Mouse (Mus musculus) ovary, postnatal 36 days (tissue): Measurements from ENCODE around the gene Slit3.

Experiments
- DNase-seq: peaks from one replicate; pipeline ENCODE4 v3.0.0; 2022; ENCODE audit warnings: low spot score, mixed read lengths

Slit3 gene

DNA sequence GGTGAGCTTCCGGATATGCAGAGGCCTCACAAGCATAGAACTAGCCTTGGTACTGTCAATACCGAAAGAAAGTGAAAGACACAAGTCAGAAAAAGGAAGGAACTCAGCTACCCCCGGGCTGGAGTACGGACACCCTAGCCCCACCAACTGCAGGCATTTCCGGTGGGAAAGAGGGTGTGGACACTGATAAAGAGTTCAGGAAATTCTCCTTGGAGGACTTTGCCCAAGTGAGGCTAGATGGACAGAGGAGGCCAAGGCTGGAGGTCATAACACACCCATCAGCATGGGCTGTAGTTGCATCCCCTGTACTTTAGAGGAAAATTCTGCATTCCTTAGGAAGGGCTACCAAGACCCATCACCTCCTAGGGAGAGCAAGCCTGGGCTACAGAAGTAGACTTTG is 511.2 kb downstream of the Slit3 start:
- no peak for DNase-seq

DNA sequence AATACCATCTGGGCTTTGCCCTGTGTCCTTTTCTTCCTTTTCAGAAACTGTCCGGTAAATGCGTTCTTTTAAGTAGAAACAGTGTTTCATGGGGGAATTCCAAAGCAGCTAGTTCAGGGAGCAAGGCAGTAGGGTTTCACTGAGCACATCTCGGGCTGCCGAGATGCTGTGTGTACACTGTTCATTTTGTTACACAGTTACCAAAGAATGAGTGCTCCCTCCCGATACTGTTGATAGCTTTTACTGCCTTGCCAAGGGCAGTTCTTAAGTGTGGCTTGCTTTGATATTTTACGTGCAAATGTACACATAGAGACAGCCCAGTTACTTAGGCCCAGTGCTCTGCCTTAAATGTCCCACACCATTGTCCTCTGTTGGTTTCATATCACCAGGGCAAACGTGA is 516.1 kb downstream of the Slit3 start:
- DNase-seq = no peak

DNA sequence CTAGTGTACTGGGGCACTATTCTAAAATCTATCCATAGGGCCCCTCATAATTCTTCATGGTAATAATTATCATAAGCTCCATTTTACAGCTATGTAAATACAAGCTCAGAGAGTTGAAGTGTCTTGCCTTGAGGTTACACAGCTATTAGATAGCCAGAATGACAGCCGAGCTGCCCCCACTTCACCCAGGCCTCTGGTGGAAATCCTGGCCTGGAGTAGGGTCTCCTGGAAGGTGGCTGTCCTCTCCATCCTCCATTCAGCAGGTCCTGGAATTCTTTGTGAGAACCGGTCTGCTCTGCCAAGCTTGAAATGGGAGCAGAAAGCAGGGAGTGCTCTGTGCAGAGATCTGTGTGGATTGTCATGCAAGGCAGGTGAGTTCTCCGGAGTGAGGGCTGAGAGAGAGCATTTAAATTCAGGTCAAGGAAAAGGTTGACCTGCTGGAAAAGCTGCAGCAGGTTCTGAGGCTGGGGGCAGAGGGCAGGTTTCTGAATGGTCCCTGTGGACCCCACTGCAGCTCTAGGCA is 517.9 kb downstream of the Slit3 start:
- no peak for DNase-seq

DNA sequence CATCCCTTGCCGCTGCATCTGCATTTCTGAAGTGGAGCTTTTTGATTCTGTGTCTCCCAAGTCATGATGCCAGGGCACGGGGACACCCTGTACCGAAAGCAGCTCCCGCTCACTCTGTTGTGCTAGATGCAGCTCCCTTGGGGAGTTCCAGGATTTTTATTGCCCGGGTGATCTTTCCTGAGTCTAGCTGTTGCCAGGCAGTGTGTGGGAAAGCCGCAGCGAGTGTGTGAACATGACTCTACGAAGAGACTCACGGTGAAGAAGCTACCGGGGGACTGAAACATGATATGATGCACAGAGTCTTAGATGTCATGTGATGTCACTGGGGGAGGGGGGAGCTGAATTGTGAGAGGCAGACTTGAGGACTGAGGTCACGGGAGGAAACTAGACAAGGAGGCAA is 518.4 kb downstream of the Slit3 start:
- no peak for DNase-seq

DNA sequence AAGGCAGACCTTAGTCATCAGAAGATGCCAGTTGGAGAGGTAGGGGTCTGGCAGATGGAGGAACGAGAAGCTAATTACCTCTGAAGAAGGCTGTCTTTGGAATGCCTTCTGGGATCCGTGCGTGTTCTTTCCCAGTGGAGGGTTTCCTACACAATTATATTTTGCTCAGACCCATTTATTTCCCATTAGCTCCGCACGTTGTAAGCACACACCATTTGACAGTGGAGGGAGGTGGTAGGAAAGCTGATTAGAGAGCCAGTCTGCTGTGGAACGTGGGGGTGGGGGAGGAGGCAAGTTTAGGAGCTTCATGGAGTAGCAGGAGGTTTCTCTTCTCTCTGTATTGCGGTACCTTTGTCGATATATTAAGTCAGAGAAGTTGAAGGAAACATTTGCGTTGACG is 530.3 kb downstream of the Slit3 start:
- DNase-seq = no peak

DNA sequence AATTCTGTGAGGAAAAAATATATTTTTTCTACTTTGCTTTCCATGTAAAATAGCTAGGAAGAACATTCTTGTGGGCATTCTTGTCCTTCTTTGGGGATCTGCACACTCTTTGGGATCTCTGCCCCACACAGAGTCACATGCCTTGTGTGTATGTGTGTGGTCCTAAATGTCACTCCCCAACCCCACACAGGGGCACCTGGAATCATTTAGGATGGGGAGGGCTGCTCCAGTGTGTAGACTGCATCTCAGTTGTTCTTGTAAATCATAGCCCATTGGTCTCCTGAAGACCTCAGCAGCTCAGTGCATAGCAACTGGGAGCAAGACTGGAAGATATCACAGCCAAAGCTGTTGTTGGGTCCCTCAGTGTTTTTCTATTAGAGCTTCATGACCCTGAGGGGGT is 534.8 kb downstream of the Slit3 start:
- no peak for DNase-seq

DNA sequence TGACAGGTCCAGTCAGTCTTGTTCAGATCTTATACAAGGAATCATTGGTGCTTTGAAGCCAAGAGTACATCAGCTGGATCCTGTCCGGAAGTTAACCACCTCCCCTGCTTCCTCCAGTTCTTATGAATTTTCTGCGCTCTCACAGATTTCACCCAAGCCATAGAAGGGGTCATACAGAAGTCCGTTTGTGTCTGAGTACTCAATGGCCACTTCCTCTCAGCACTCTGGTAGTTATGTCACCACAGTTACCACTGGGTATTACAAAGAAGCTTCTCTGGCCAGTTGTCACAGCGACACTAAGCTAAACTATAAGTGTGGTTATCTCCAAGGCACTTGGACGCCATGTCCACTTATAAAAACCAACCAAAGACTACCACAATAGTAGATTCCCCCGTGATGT is 536.6 kb downstream of the Slit3 start:
- DNase-seq = no peak

DNA sequence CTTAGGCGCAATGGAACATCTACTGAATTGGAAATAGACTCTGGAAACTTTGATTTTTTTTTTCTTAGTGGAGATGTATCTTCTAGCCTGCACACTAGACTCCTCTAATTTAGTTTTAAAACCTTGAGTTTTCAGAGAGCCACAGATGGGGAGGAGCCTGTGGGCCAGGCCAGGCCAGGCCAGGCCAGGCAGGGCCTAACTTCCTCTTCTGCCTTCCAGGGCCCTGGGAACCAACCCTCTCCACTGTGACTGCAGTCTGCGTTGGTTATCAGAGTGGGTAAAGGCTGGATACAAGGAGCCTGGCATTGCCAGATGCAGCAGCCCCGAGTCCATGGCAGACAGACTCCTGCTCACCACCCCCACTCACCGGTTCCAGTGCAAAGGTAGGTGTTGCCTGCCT is 539.9 kb downstream of the Slit3 start:
- no peak for DNase-seq

DNA sequence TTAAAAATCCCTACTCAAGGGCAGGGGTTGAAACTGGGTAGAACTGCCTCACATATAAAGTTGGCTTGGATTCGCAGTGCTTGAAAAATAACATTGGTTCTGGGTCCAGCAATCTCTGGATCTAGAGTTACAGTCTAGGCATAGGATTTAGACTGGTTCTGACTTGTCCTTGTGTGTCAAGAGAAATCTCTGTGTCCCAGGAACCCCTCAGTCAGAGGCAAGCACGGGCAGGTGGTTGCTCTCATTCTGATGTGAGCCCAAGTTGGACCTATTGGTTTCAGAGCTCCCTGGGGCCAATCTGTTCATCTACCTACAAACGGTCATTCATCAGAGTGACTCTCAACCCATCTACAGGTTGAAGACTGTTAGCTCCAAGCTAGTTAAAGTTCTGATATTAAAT is 541.9 kb downstream of the Slit3 start:
- no peak for DNase-seq

DNA sequence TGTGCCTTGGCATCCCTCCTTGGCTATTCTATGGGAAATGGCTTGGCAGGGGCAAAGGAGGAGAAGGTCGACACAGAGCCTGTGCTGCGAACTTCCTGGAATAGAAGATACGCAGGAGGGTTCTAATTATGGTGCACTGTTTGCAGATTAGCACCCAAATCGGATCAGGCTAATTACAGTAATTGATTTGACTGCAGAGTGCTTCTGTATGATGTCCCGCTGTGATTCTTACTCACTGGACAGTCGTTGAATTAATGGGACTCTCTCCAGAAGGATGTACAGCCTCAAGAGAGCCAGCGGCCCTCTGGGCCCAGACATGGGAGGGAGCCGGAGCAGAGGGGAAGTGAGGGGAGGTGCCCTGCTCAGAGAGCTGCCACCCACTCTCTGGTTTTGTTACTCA is 542.6 kb downstream of the Slit3 start:
- DNase-seq = no peak

DNA sequence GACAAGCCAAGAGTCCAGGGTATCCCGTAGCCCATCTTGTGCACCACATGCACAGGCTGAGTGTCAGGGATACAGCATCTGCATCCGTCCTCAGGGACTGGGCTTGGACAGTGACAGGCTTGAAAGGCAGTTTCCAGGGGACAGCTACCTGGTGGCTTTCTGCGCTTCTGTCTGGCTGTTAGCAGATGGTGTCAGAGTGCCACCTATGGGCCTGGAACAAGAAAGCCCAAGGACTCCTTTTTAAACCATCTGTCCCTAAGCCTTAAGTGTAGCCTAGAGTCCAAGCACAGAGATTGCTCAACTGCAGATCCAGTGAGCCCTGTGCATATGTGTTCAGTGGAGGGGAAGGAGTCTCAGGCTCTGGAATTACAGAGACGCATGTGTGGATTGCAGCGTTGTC is 544.0 kb downstream of the Slit3 start:
- peak; percentile 14 for DNase-seq

DNA sequence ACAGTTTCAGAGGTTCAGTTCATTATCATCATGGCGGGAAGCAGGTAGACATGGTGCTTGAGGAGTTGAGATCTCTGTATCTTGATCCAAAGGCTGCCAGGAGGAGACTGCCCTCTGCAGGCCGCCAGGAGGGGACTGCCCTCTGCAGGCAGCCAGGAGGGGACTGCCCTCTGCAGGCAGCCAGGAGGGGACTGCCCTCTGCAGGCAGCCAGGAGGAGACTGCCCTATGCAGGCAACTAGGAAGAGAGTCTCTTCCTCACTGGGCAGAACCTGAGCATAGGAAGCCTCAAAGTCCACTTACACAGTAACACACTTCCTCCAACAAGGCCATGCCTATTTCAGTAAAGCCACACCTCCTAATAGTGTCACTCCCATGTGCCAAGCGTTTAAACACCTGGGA is 546.4 kb downstream of the Slit3 start:
- peak; percentile 44 for DNase-seq

DNA sequence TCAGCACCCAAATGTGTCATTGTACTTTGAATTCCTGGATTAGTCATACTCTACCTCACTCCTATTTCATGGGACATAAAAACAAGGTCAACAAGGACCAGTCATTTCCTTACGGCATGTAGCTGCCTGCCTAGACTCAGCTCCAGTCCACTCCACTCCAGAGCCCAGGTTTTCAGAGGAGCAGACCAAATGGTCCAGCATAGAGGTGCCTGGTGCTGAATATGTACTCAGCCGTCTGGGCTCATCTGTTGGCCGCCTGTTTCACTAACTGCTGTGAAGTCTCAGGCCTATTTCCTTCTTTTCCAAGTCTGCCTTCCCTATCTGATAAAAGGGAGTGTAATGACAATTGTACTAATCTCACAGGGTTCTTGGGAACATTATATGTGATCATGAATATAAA is 547.1 kb downstream of the Slit3 start:
- no peak for DNase-seq

DNA sequence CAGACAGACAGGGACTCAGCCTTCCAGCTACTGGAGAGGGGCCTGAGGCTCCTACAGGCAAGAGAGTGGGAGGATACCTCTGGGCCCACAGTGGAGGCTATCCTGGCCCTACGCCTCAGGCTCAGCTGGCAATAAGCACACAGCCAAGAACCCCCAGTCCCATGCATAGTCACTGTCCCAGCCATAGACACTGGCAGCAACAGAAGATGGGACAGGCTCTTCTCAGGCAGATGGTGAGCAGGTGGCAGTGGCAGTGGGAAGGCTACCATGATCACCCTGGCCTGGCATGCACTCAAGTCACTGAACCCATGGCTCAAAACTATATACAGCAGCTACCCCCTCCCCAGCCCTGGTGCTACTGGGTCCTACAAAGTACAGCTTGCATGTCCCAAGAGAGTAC is 547.7 kb downstream of the Slit3 start:
- no peak for DNase-seq

DNA sequence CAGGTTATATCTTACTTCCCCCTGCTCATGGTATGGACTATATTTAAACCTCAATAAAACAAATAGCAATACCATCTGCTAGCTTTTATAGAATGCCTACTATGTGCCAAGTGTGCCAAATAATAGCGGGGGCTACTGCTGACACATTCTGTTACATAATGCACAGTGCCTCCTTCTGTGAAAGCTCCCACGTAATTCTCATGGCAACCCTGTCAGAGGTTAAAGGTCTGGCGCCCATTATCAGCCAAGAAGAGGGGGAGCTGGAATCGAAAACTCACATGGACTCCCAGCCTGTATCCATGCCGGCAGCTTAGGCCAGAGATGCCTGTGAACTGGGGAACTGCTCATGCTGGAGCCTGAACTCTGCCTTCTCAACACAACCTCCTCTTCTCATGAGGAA is 548.5 kb downstream of the Slit3 start:
- no peak for DNase-seq

DNA sequence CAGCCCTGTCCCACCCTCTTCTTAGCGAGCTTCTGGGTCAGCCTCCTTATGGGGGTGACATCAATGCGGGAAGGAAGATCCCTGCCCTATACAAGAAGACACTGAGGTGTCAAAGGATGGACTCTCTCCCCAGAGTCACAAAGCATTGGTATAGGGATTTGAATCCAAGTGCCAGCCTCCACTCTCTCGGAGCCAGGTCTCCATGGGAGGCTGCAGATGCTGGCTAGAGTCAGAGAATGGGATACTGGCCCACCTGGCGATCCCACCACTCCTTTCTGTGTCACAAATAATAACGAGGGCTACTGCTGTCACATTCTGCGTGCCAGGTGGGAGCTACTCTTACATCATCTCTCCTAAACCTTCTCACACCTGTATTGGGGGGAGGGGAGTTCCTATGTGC is 549.2 kb downstream of the Slit3 start:
- DNase-seq = no peak

DNA sequence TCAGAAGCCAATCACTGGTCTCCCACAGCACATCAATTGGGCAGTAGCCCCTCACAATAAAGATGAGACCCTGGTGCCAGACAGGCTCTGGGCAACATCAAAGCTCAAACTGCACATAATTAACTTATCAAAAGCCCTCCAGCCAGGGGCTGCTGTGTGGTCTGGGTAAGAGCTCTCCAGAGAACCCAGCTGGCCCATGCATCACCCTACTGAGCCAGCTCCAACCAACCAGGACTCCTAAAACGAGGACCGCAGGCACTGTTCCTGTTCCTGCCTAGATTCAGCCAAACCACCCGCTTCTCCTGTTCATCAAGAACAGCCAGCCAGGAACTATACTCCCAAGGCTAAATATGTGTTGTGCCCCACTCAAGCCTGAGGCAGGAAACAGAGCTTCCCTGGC is 549.7 kb downstream of the Slit3 start:
- no peak for DNase-seq

DNA sequence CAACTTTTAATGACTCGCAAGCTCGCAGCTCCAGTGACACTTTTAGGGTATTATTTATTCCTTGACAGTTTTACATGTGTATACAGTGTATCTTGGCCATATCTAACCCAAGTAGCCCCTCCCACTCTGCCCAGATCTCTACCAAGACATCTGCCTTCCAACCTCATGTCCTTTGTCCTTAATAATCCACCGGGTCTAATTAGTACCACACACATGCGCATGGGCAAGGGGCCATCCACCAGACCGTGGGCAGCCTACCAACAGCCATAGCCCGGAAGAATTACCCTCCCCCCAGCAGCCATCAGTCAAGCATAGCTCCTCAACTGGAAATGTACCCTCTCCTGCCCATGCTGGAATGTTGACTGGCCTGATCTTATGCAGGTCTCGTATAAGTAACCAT is 552.0 kb downstream of the Slit3 start:
- DNase-seq = no peak

DNA sequence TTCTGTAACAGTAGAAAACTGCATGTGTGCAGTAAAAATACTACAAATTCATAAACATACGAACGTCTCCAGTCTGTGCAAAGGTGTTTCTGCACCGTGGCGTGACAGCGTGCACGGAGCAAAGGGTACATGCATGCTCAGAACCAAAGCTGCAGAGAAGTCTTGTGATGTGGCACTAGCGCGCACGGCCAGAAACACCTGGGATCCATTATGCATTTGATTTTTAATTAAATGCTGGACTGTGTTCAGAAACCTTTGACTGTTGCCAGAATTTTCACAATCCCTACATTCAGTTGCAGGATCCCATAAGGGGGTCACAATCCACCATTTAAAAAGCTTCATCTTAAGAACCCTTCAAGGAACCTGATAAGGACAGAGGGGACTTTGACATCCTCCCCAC is 553.2 kb downstream of the Slit3 start:
- no peak for DNase-seq

DNA sequence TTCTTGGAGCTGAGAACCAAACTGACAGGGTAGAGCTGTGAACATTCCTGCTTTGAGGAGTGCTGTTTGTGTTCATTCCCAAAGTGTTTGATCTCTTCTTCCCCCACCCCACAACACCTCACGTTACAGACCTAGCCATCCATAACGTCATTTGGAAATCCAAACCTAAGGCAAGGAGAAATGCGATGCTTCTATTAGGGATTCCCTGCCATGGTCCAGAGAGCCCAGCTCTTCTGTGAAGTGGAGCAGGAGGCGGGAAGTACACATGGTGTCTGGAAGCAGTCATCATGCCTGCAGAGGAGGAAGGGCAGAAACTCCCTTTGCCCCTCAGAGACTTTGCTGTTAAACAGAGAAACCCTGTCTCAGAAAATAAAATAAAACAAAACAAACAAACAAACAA is 555.7 kb downstream of the Slit3 start:
- DNase-seq = no peak

DNA sequence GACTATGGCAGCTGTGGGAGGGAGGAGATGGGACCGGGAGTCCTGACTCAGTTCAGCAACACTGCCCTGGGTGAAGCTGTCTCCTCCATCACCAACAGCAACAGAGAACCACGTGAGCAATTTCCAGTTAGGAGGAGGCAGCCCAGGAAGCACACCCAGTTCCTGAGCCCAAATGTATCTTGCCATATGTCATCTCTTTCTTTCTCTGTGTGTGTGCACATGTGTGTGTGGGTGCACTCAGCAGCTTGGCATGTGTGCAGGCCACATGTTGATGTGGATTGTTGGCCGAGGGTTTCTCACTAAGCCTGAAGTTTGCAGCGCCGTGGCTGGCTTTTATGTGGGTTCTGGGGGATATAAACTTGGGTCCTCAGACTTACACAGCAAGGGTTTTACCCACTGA is 559.0 kb downstream of the Slit3 start:
- DNase-seq = no peak

DNA sequence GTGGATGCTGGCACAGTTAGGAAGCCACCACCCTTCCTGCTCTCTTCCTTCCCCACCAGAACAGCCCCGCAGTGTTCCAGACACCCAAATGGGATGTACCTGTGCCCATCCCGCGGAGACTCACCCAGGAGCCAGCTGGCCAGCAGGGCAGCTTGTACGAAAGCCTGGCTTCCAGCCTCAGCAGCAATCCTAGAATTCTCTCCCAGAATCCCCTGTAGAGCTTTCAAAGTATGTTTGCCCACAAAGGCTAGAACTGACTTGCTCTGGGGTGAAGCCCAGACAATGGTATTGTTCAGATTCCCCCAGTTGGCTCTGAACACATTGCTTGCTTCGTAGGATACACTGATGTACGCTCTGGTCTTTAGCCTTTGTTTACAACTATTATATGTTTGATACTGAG is 566.3 kb downstream of the Slit3 start:
- no peak for DNase-seq

DNA sequence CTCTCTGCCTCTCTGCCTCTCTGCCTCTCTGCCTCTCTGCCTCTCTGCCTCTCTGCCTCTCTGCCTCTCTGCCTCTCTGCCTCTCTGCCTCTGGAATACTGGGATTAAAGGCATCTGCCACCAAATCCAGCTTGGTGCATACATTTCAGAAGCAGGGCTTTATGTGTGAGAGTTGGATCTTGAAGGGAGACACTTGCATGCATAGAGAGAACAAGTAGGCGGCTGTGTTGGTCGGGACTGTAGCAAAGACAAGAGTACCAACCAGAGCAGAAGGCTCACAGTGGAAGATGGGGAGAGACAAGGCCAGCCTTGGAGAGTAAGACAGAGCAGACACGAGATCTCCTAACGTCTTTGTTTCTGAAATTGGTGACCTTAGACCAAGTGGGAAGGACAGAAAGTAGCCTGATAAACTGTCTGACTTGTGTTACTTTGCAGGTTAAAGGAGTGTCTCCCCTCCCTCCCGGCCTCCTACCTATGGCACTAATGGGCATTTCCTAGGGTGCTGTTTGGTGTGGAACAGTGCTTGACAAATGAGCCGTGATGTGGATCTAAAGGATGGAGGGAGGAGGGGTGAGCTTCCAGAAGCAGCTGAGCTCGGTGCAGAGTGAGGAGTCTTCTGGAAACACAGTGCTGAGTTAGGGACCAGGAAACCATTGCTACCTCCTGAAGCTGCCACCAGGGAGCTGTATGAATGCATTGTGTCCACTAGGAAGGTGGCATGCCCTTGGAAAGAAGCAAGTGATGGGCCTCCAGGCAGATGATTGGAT is 569.7 kb downstream of the Slit3 start:
- no peak for DNase-seq

DNA sequence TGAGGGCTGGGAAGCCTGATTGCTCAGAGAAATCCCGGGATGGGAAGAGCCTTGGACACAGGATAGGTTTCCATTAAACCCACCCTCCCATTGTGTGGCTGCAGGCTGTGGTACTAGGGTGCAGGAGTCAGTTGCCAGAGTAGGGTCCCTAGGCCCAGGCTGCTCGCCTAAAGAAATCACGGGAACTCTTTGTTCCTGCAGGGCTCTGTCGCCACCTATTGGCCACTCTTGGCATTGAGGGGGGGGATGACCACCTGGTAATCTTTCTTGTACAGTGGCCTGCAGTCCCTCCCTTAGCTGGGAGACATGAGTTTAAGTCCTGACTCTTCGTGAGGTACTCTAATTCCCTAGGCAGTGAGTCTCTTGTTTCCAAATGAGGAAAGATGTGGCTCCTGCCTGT is 572.1 kb downstream of the Slit3 start:
- peak; percentile 59 for DNase-seq
